Mouse (Mus musculus): ENCODE measurements at regions not wholly inside any gene's neighbourhood (a gene's known extent, or its start where the extent isn't known, plus 50 kb on each side); places are given as distances from the start of the nearest gene placed in this dataset.

GRCm38 (mm10) chr4:81743978-81744628 is 301.5 kb upstream of the Mpdz start:
- Histone ChIP-seq H3K27me3 (ENCODE audit: control insufficient read depth, insufficient read depth, low read length) (no peaks in the 10 kb centered on the region), H3K9ac (replicated peaks; ENCODE audit: low read length) (no peak overlapping the region), H3K9me3 (replicated peaks; ENCODE audit: control insufficient read depth, low read length) (no peaks in the 10 kb centered on the region), H3K27ac (replicated peaks; ENCODE audit: low read depth, low read length) (peak overlapping the region; percentile 56; the same call in 1 of the 2 replicates), H3K4me1 (ENCODE audit: control insufficient read depth, insufficient read depth, low read length) (peaks cover 7% of the 10 kb centered on the region), H3K36me3 (replicated peaks; ENCODE audit: control insufficient read depth, insufficient read depth, low read depth, low read length) (no peaks in the 10 kb centered on the region), H3K4me3 (ENCODE audit: low read depth, low read length) (no peak overlapping the region), H3K4me2 (ENCODE audit: low read depth, low read length) (no peak overlapping the region; the same call in 1 of the 2 replicates)
- ATAC-seq (replicated peaks; ENCODE audit: insufficient number of reproducible peaks, low FRiP score, low TSS enrichment, low read depth) (peak; percentile 73), DNase-seq (ENCODE audit: low spot score) (no peak)
- 37% methylated on average over 8 of the region's 8 CpGs for WGBS

GRCm38 (mm10) chr4:81742536-81743459 is 300.2 kb upstream of the Mpdz start:
- Histone ChIP-seq H3K4me3 (ENCODE audit: low read depth, low read length) (no peak overlapping the region), H3K27ac (replicated peaks; ENCODE audit: low read depth, low read length) (no peak overlapping the region), H3K4me2 (ENCODE audit: low read depth, low read length) (no peak overlapping the region), H3K9ac (replicated peaks; ENCODE audit: low read length) (no peak overlapping the region), H3K36me3 (replicated peaks; ENCODE audit: control insufficient read depth, insufficient read depth, low read depth, low read length) (no peaks in the 10 kb centered on the region), H3K27me3 (ENCODE audit: control insufficient read depth, insufficient read depth, low read length) (no peaks in the 10 kb centered on the region), H3K9me3 (replicated peaks; ENCODE audit: control insufficient read depth, low read length) (no peaks in the 10 kb centered on the region), H3K4me1 (ENCODE audit: control insufficient read depth, insufficient read depth, low read length) (peaks cover 7% of the 10 kb centered on the region)
- DNase-seq (ENCODE audit: low spot score), result no peak
- 67% methylated on average over 4 of the region's 4 CpGs for WGBS
- ATAC-seq (replicated peaks; ENCODE audit: insufficient number of reproducible peaks, low FRiP score, low TSS enrichment, low read depth), result no peak

- H3K27ac ChIP-seq (replicated peaks; ENCODE audit: low read depth, low read length), result no peak overlapping the region
- WGBS, result 95% methylated on average over 2 of the region's 2 CpGs
Observed at GRCm38 (mm10) chr4:81734391-81734790, 291.8 kb upstream of the Mpdz start.

GRCm38 (mm10) chr4:81730386-81730785 is 287.8 kb upstream of the Mpdz start:
- H3K36me3 ChIP-seq (replicated peaks; ENCODE audit: control insufficient read depth, insufficient read depth, low read depth, low read length), result no peaks in the 10 kb centered on the region
- no peaks in the 10 kb centered on the region; the same call in 1 of the 2 replicates for H3K4me1 ChIP-seq (ENCODE audit: control insufficient read depth, insufficient read depth, low read length)
- H3K27me3 ChIP-seq (ENCODE audit: control insufficient read depth, insufficient read depth, low read length), result no peaks in the 10 kb centered on the region
- no peak overlapping the region for H3K4me2 ChIP-seq (ENCODE audit: low read depth, low read length)
- H3K9me3 ChIP-seq (replicated peaks; ENCODE audit: control insufficient read depth, low read length), result no peaks in the 10 kb centered on the region
- no peak for DNase-seq (ENCODE audit: low spot score)
- ATAC-seq (replicated peaks; ENCODE audit: insufficient number of reproducible peaks, low FRiP score, low TSS enrichment, low read depth), result no peak
- 82% methylated on average over 2 of the region's 2 CpGs for WGBS
- H3K27ac ChIP-seq (replicated peaks; ENCODE audit: low read depth, low read length), result no peak overlapping the region
- H3K4me3 ChIP-seq (ENCODE audit: low read depth, low read length), result no peak overlapping the region
- H3K9ac ChIP-seq (replicated peaks; ENCODE audit: low read length), result no peak overlapping the region

More at GRCm38 (mm10) chr4:81734391-81734790, 291.8 kb upstream of the Mpdz start:
- H3K9me3 ChIP-seq (replicated peaks; ENCODE audit: control insufficient read depth, low read length), result no peaks in the 10 kb centered on the region
- ATAC-seq (replicated peaks; ENCODE audit: insufficient number of reproducible peaks, low FRiP score, low TSS enrichment, low read depth) (no peak), DNase-seq (ENCODE audit: low spot score) (no peak)
- H3K4me3 ChIP-seq (ENCODE audit: low read depth, low read length), result no peak overlapping the region
- H3K36me3 ChIP-seq (replicated peaks; ENCODE audit: control insufficient read depth, insufficient read depth, low read depth, low read length), result no peaks in the 10 kb centered on the region
- no peak overlapping the region for H3K9ac ChIP-seq (replicated peaks; ENCODE audit: low read length)
- H3K4me1 ChIP-seq (ENCODE audit: control insufficient read depth, insufficient read depth, low read length), result no peaks in the 10 kb centered on the region
- H3K4me2 ChIP-seq (ENCODE audit: low read depth, low read length), result no peak overlapping the region
- H3K27me3 ChIP-seq (ENCODE audit: control insufficient read depth, insufficient read depth, low read length), result no peaks in the 10 kb centered on the region

GRCm38 (mm10) chr4:81728961-81729360 is 286.3 kb upstream of the Mpdz start:
- no peaks in the 10 kb centered on the region; the same call in 1 of the 2 replicates for H3K4me1 ChIP-seq (ENCODE audit: control insufficient read depth, insufficient read depth, low read length)
- no peak overlapping the region for H3K27ac ChIP-seq (replicated peaks; ENCODE audit: low read depth, low read length)
- no peaks in the 10 kb centered on the region for H3K36me3 ChIP-seq (replicated peaks; ENCODE audit: control insufficient read depth, insufficient read depth, low read depth, low read length)
- H3K27me3 ChIP-seq (ENCODE audit: control insufficient read depth, insufficient read depth, low read length), result no peaks in the 10 kb centered on the region
- H3K9ac ChIP-seq (replicated peaks; ENCODE audit: low read length), result no peak overlapping the region
- H3K9me3 ChIP-seq (replicated peaks; ENCODE audit: control insufficient read depth, low read length), result no peaks in the 10 kb centered on the region
- ATAC-seq (replicated peaks; ENCODE audit: insufficient number of reproducible peaks, low FRiP score, low TSS enrichment, low read depth), result no peak
- DNase-seq (ENCODE audit: low spot score), result no peak
- WGBS, result 78% methylated on average over 3 of the region's 3 CpGs
- no peak overlapping the region for H3K4me3 ChIP-seq (ENCODE audit: low read depth, low read length)
- H3K4me2 ChIP-seq (ENCODE audit: low read depth, low read length), result no peak overlapping the region

- no peak overlapping the region for H3K4me2 ChIP-seq (ENCODE audit: low read depth, low read length)
- ATAC-seq (replicated peaks; ENCODE audit: insufficient number of reproducible peaks, low FRiP score, low TSS enrichment, low read depth) (no peak), DNase-seq (ENCODE audit: low spot score) (no peak)
Observed at GRCm38 (mm10) chr4:81727735-81728581, 285.3 kb upstream of the Mpdz start.

GRCm38 (mm10) chr4:81726761-81727723 is 284.4 kb upstream of the Mpdz start:
- Histone ChIP-seq H3K4me2 (ENCODE audit: low read depth, low read length) (no peak overlapping the region), H3K27ac (replicated peaks; ENCODE audit: low read depth, low read length) (no peak overlapping the region), H3K4me3 (ENCODE audit: low read depth, low read length) (no peak overlapping the region), H3K36me3 (replicated peaks; ENCODE audit: control insufficient read depth, insufficient read depth, low read depth, low read length) (no peaks in the 10 kb centered on the region), H3K9ac (replicated peaks; ENCODE audit: low read length) (0 out of 2 replicates have a peak overlapping the region, but pooled peaks have one; percentile 23), H3K4me1 (ENCODE audit: control insufficient read depth, insufficient read depth, low read length) (no peaks in the 10 kb centered on the region; the same call in 1 of the 2 replicates), H3K27me3 (ENCODE audit: control insufficient read depth, insufficient read depth, low read length) (no peaks in the 10 kb centered on the region), H3K9me3 (replicated peaks; ENCODE audit: control insufficient read depth, low read length) (no peaks in the 10 kb centered on the region)
- ATAC-seq (replicated peaks; ENCODE audit: insufficient number of reproducible peaks, low FRiP score, low TSS enrichment, low read depth) (peak; percentile 67), DNase-seq (ENCODE audit: low spot score) (no peak)
- WGBS, result 61% methylated on average over 16 of the region's 16 CpGs

More at GRCm38 (mm10) chr4:81727735-81728581, 285.3 kb upstream of the Mpdz start:
- Histone ChIP-seq H3K4me1 (ENCODE audit: control insufficient read depth, insufficient read depth, low read length) (no peaks in the 10 kb centered on the region; the same call in 1 of the 2 replicates), H3K4me3 (ENCODE audit: low read depth, low read length) (no peak overlapping the region), H3K27me3 (ENCODE audit: control insufficient read depth, insufficient read depth, low read length) (no peaks in the 10 kb centered on the region), H3K9me3 (replicated peaks; ENCODE audit: control insufficient read depth, low read length) (no peaks in the 10 kb centered on the region), H3K27ac (replicated peaks; ENCODE audit: low read depth, low read length) (no peak overlapping the region), H3K9ac (replicated peaks; ENCODE audit: low read length) (no peak overlapping the region), H3K36me3 (replicated peaks; ENCODE audit: control insufficient read depth, insufficient read depth, low read depth, low read length) (no peaks in the 10 kb centered on the region)
- WGBS, result 52% methylated on average over 12 of the region's 12 CpGs
